Mouse (Mus musculus) megakaryocyte, embryonic 14.5 days (primary cell): ENCODE results near the gene Usp21.

Source experiments
- FLI1 ChIP-seq: IDR thresholded peaks from 2 replicates; pipeline ENCODE4 v1.6.1; 2012; ENCODE audit warnings: low read length, inconsistent platforms, mixed read lengths
- GATA1 ChIP-seq: IDR thresholded peaks from 3 replicates; pipeline ENCODE4 v1.6.1; 2012; ENCODE audit warnings: mixed read lengths, low read length, inconsistent platforms, borderline replicate concordance

DNA sequence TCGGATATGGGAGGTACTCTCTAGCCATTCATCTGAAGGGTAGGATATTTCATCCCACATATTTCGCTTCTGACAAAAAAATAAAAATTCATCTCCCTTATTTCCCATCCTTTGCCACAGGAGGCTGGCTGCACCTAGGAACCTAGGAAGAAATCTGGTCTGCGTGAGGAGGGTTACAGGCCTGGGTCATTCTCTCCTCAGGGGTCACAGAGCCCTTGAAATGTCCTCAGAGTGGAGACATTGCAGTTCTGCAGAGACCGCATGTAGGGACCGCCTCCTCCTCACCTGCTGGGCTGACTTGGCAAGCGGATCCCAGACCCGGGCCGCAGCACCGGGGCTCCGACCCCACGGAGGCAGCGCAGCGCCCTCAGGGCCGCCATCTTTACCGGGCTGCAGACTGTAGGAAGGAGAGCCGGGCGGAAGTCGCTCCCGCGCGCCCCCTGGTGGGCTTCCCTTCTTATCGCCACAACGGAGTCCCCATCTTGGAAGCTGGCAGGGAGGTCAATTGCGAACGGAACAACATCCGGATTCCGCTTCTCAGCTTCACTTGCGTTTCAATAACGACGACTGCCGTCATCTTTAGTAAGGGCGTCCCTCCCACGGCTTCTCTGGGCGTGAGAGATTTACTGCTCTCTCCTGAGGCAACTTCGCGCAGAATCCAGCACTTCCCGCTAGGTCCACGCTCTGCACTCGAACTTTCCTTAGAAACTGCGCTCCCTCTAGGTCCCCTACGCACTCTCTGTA, 40.9 kb downstream of the Usp21 start:
- peak; percentile 6; the same call in 1 of the 3 replicates for TF ChIP-seq GATA1
- no peak for TF ChIP-seq FLI1
